Mouse (Mus musculus): ENCODE data around the gene Dnaaf5.

GRCm38 (mm10) chr5:139115507-139115906 lies 34.5 kb upstream of the Dnaaf5 start:
- no peak for TF ChIP-seq ZNF384 (IDR thresholded peaks at IDR 0.05; ENCODE audit: low read depth, low read length)
- no peak for TF ChIP-seq ZC3H11A (IDR thresholded peaks at IDR 0.05; ENCODE audit: borderline replicate concordance, low read depth, low read length)
- no peak for TF ChIP-seq HCFC1 (IDR thresholded peaks at IDR 0.05; ENCODE audit: borderline replicate concordance, insufficient read depth, low read length)
- TF ChIP-seq MAFK (IDR thresholded peaks at IDR 0.05; ENCODE audit: insufficient read depth, low read depth, low read length), result no peak
- no peak for TF ChIP-seq CHD2 (IDR thresholded peaks at IDR 0.05; ENCODE audit: low read depth, low read length)

Data from ES-E14 (cell line).